Mouse (Mus musculus): Measurements from ENCODE around the gene Ush2a. TPM values are rescaled to one million over a fixed set of nuclear protein-coding genes. Genes with fewer than 3 reads are reported as not detected.

The Ush2a gene
- polyA plus RNA-seq, 1 experiment from 2014 or later: 0.06 TPM

DNA sequence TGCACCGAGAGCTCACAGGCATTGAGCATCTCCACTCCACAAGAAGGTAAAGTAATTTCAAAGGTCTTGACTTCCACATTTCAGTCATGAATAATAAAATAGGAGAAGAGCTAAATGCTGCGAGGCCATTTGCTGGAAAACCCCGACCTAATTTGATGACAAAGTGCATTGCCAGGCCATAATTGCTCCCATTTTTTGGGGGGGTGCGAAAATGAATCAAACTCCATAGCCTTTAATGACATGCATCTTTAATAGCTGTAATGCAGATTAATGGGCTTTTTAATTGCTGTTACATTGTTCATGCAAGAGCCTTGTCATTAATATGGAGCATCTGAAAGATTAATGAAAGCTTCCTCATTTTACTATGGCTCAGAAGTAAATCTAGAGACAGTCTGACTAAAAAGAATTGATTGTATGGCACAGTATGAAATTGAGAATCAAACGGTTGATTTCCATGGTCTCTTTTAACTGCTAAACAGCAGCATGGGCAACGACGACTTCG lies 314.5 kb downstream of the Ush2a start:
- H3K36me3 ChIP-seq (ENCODE audit: insufficient read depth, low read length): no peaks in the 10 kb centered on the region
- no peak overlapping the region for H3K27ac ChIP-seq (ENCODE audit: low read length)
- whole genome bisulfite sequencing: 85% methylated on average over 8 of the region's 8 CpGs
- no peak overlapping the region for H3K4me2 ChIP-seq (replicated peaks; ENCODE audit: low read depth, low read length)
- H3K27me3 ChIP-seq (replicated peaks; ENCODE audit: insufficient read depth, low read length): no peaks in the 10 kb centered on the region
- DNase-seq (ENCODE audit: low spot score) (no peak), ATAC-seq (no peak)
- no peaks in the 10 kb centered on the region for H3K9me3 ChIP-seq (ENCODE audit: low read length)
- H3K4me1 ChIP-seq (ENCODE audit: insufficient read depth, low read depth, low read length): no peaks in the 10 kb centered on the region
- TF ChIP-seq EP300 (IDR thresholded peaks at IDR 0.05) (no peak), CTCF (IDR thresholded peaks at IDR 0.05) (no peak)
- no peak overlapping the region for H3K9ac ChIP-seq (replicated peaks; ENCODE audit: low read depth)
- no peak overlapping the region for H3K4me3 ChIP-seq (ENCODE audit: low read depth, low read length)

DNA sequence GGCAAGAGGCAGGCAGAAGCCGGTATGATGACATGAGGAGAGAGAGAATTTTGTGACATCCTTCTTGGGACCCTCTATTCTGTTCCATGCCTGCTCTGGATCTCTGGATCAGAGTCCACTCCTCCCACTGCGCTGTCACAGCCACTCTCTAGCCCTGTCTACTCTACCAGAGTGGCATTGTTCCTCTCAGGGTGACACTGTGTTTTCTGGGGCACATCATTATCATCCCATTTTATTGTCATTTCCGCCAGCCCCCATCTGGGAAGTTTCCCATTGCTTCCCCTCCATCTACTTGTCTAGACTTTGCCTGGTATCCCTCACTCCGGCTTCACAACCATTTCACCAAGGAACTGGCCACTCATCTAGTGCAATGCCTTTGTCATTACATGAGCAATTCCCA lies 315.6 kb downstream of the Ush2a start:
- H3K9me3 ChIP-seq (ENCODE audit: low read length): no peaks in the 10 kb centered on the region
- 84% methylated on average over 4 of the region's 4 CpGs for WGBS
- H3K9ac ChIP-seq (replicated peaks; ENCODE audit: low read depth): no peak overlapping the region
- no peaks in the 10 kb centered on the region for H3K27me3 ChIP-seq (replicated peaks; ENCODE audit: insufficient read depth, low read length)
- H3K4me2 ChIP-seq (replicated peaks; ENCODE audit: low read depth, low read length): no peak overlapping the region
- no peaks in the 10 kb centered on the region for H3K4me1 ChIP-seq (ENCODE audit: insufficient read depth, low read depth, low read length)
- no peak for DNase-seq (ENCODE audit: low spot score)
- ATAC-seq: no peak
- no peak overlapping the region for H3K4me3 ChIP-seq (ENCODE audit: low read depth, low read length)
- no peak for TF ChIP-seq EP300 (IDR thresholded peaks at IDR 0.05)
- H3K27ac ChIP-seq (ENCODE audit: low read length): no peak overlapping the region
- no peaks in the 10 kb centered on the region for H3K36me3 ChIP-seq (ENCODE audit: insufficient read depth, low read length)

DNA sequence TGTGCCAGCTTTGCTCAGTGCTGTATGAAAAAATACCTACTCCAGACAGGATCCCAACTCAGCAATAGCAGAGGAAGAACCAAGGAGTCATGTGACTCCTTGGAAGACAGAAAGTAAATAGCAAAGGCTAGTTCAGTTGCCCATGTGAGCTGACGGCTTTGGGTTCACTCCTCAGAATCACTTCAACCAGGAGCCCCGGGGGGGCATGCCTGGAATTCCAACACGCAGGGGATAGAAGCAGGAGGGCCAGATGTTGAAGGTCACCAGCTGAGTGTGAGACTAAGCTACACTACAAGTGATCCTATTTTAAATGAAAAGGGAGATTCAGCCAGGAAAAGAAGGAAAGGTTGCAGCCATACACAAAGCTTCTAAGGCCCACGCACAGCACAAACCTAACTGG lies 319.3 kb downstream of the Ush2a start:
- Histone ChIP-seq H3K27me3 (replicated peaks; ENCODE audit: insufficient read depth, low read length) (no peaks in the 10 kb centered on the region), H3K27ac (ENCODE audit: low read length) (no peak overlapping the region), H3K4me2 (replicated peaks; ENCODE audit: low read depth, low read length) (no peak overlapping the region), H3K9ac (replicated peaks; ENCODE audit: low read depth) (no peak overlapping the region), H3K4me3 (ENCODE audit: low read depth, low read length) (no peak overlapping the region), H3K9me3 (ENCODE audit: low read length) (no peaks in the 10 kb centered on the region), H3K36me3 (ENCODE audit: insufficient read depth, low read length) (no peaks in the 10 kb centered on the region), H3K4me1 (ENCODE audit: insufficient read depth, low read depth, low read length) (no peaks in the 10 kb centered on the region)
- TF ChIP-seq EP300 (IDR thresholded peaks at IDR 0.05): no peak
- no peak for TF ChIP-seq CTCF (IDR thresholded peaks at IDR 0.05)
- WGBS: 39% methylated on average over 4 of the region's 4 CpGs
- no peak for DNase-seq (ENCODE audit: low spot score)
- no peak for ATAC-seq

DNA sequence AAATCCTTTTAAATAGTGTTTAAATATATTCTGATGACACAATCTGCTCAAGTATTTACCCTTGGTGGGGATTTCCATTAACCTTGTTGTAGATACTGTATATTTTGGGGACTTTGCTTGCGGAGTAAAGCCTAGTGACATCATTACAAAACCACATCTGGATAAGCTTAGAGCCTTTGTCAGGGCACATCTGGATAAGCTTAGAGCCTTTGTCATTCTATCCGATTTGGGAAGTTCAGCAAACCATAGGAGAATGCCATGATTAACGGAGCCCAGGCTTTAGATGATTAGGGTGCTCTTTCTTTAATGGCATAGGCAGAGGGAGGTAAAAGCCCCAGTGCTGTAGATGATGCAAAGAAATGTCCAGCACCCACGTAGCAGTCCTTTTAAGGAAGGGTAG lies 333.4 kb downstream of the Ush2a start:
- Histone ChIP-seq H3K4me3 (ENCODE audit: low read depth, low read length) (no peak overlapping the region), H3K4me1 (ENCODE audit: insufficient read depth, low read depth, low read length) (no peaks in the 10 kb centered on the region), H3K27ac (ENCODE audit: low read length) (no peak overlapping the region), H3K4me2 (replicated peaks; ENCODE audit: low read depth, low read length) (no peak overlapping the region), H3K36me3 (ENCODE audit: insufficient read depth, low read length) (no peaks in the 10 kb centered on the region), H3K27me3 (replicated peaks; ENCODE audit: insufficient read depth, low read length) (no peaks in the 10 kb centered on the region), H3K9me3 (ENCODE audit: low read length) (no peaks in the 10 kb centered on the region), H3K9ac (replicated peaks; ENCODE audit: low read depth) (no peak overlapping the region)
- ATAC-seq: no peak
- DNase-seq (ENCODE audit: low spot score): no peak
- TF ChIP-seq CTCF (IDR thresholded peaks at IDR 0.05): no peak
- TF ChIP-seq EP300 (IDR thresholded peaks at IDR 0.05): no peak
- WGBS: 64% methylated on average over 4 of the region's 4 CpGs

DNA sequence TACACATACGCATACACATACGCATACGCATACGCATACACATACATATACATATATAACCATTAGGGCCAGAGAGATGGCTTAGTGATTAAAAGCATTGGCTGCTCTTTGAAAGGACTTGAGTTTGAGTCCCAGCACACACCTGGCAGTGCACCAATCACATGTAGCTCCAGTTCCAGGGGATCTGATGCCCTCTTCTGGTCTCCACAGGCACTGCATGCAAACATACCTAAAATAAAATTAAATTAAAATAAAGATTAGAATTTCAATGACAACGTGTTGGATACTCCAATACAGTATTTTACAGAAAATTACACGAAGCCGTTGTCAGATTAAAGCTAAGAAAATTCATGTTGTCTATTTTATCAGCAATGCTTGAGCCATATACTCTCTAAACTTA lies 336.2 kb downstream of the Ush2a start:
- TF ChIP-seq CTCF (IDR thresholded peaks at IDR 0.05) (no peak), EP300 (IDR thresholded peaks at IDR 0.05) (no peak)
- Histone ChIP-seq H3K27me3 (replicated peaks; ENCODE audit: insufficient read depth, low read length) (no peaks in the 10 kb centered on the region), H3K27ac (ENCODE audit: low read length) (no peak overlapping the region), H3K4me1 (ENCODE audit: insufficient read depth, low read depth, low read length) (no peaks in the 10 kb centered on the region), H3K9ac (replicated peaks; ENCODE audit: low read depth) (no peak overlapping the region), H3K4me2 (replicated peaks; ENCODE audit: low read depth, low read length) (no peak overlapping the region), H3K36me3 (ENCODE audit: insufficient read depth, low read length) (no peaks in the 10 kb centered on the region), H3K4me3 (ENCODE audit: low read depth, low read length) (no peak overlapping the region), H3K9me3 (ENCODE audit: low read length) (no peaks in the 10 kb centered on the region)
- 85% methylated on average over 7 of the region's 7 CpGs for WGBS
- ATAC-seq (no peak), DNase-seq (ENCODE audit: low spot score) (no peak)

DNA sequence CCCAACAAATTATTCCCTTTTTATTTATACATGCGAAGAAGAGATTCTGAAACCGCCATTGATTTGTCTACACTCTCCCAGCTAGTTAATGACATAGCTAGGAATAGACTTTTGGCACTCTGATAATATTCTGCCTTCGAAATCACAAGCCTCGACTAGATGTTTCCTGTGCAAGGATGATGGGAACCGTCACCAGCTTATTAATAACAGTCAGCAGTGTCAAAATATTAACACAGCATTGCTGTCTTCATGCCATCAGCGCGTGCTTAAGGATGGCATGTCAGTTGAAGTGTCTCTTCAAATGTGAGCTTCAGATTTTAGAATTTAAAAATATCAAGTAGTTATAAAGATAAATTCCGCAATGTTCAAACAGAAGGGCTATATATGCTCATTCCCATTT lies 337.3 kb downstream of the Ush2a start:
- H3K4me1 ChIP-seq (ENCODE audit: insufficient read depth, low read depth, low read length): no peaks in the 10 kb centered on the region
- TF ChIP-seq EP300 (IDR thresholded peaks at IDR 0.05) (no peak), CTCF (IDR thresholded peaks at IDR 0.05) (no peak)
- WGBS: 68% methylated on average over 8 of the region's 8 CpGs
- no peaks in the 10 kb centered on the region for H3K27me3 ChIP-seq (replicated peaks; ENCODE audit: insufficient read depth, low read length)
- no peak overlapping the region for H3K9ac ChIP-seq (replicated peaks; ENCODE audit: low read depth)
- no peak overlapping the region for H3K27ac ChIP-seq (ENCODE audit: low read length)
- H3K4me3 ChIP-seq (ENCODE audit: low read depth, low read length): no peak overlapping the region
- no peak for ATAC-seq
- H3K4me2 ChIP-seq (replicated peaks; ENCODE audit: low read depth, low read length): no peak overlapping the region
- DNase-seq (ENCODE audit: low spot score): no peak
- no peaks in the 10 kb centered on the region for H3K36me3 ChIP-seq (ENCODE audit: insufficient read depth, low read length)
- H3K9me3 ChIP-seq (ENCODE audit: low read length): no peaks in the 10 kb centered on the region

DNA sequence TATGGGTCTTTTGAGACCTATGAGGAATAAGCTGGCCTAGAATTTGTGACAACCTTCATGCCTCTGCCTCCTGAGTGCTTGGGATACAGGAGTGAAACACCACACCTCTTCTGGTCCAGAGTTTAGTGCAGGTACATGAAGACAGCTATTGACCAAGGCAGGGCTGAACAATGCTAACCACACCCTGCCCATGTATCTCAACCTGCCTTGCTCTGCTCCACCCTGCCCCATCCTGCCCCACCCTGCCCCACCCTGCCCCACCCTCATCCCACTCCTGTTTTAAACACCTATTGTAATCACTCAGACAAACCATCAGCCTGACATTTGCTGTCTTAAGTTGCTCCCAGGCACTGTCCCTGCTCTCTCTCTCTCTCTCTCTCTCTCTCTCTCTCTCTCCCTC lies 344.6 kb downstream of the Ush2a start:
- no peaks in the 10 kb centered on the region for H3K36me3 ChIP-seq (ENCODE audit: insufficient read depth, low read length)
- H3K9ac ChIP-seq (replicated peaks; ENCODE audit: low read depth): no peak overlapping the region
- H3K27me3 ChIP-seq (replicated peaks; ENCODE audit: insufficient read depth, low read length): no peaks in the 10 kb centered on the region
- H3K27ac ChIP-seq (ENCODE audit: low read length): no peak overlapping the region
- no peak for DNase-seq (ENCODE audit: low spot score)
- no peak overlapping the region for H3K4me3 ChIP-seq (ENCODE audit: low read depth, low read length)
- H3K4me1 ChIP-seq (ENCODE audit: insufficient read depth, low read depth, low read length): no peaks in the 10 kb centered on the region
- H3K4me2 ChIP-seq (replicated peaks; ENCODE audit: low read depth, low read length): no peak overlapping the region
- no peak for TF ChIP-seq EP300 (IDR thresholded peaks at IDR 0.05)
- TF ChIP-seq CTCF (IDR thresholded peaks at IDR 0.05): no peak
- no peaks in the 10 kb centered on the region for H3K9me3 ChIP-seq (ENCODE audit: low read length)
- ATAC-seq: no peak
